Mouse (Mus musculus) lung, embryonic 15.5 days (tissue): ENCODE measurements around the gene Cftr. TPM values are rescaled to one million over a fixed set of nuclear protein-coding genes. Genes with fewer than 3 reads are reported as not detected.

Source experiments
- ATAC-seq: fragments of 200-750 bp; cut with Nextera tagmentation; 2 replicates; pipeline ENCODE4 v1.8.0; 2017; ENCODE audit warnings: moderate number of reproducible peaks, borderline replicate concordance; ENCODE audit not compliant: low FRiP score, low TSS enrichment; ENCODE audit errors: extremely low read depth
- H3K27ac ChIP-seq: fragments of 300-500 bp; sonication (generic); 2 replicates; pipeline ENCODE4 v1.5.1; 2015; ENCODE audit warnings: moderate library complexity, mild to moderate bottlenecking, inconsistent platforms
- H3K27me3 ChIP-seq: fragments of 300-500 bp; sonication (generic); 2 replicates; pipeline ENCODE4 v1.6.1; 2015; ENCODE audit warnings: inconsistent platforms
- H3K36me3 ChIP-seq: fragments of 300-500 bp; sonication (generic); 2 replicates; pipeline ENCODE4 v1.6.1; 2015; ENCODE audit warnings: inconsistent platforms
- H3K4me1 ChIP-seq: fragments of 300-500 bp; sonication (generic); 2 replicates; pipeline ENCODE4 v1.6.1; 2015; ENCODE audit warnings: inconsistent platforms
- H3K4me2 ChIP-seq: fragments of 300-500 bp; sonication (generic); 2 replicates; pipeline ENCODE4 v1.6.1; 2015; ENCODE audit warnings: inconsistent platforms, mild to moderate bottlenecking, moderate library complexity
- H3K4me3 ChIP-seq: fragments of 300-500 bp; sonication (generic); 2 replicates; pipeline ENCODE4 v1.5.1; 2015; ENCODE audit warnings: mild to moderate bottlenecking, inconsistent platforms
- H3K9ac ChIP-seq: fragments of 300-500 bp; sonication (generic); 2 replicates; pipeline ENCODE4 v1.6.1; 2015; ENCODE audit warnings: inconsistent platforms
- H3K9me3 ChIP-seq: fragments of 300-500 bp; sonication (generic); 2 replicates; pipeline ENCODE4 v1.6.1; 2016; ENCODE audit warnings: inconsistent platforms
- WGBS: fragments of 180-500 bp; shearing (Covaris S2); methylation state at CpG from one replicate; pipeline ENCODE4 v1.1.7; 2015; 5-methylcytosine and 5-hydroxymethylcytosine counted together
- polyA plus RNA-seq: library from polyadenylated mRNA; unstranded; fragments of >200 nt; fragmentation: Nextera tagmentation; extraction: Ambion mirVana; gene quantifications from 2 replicates; pipeline ENCODE4 v1.2.1, GENCODE M21; 2015

The Cftr gene
- polyA plus RNA-seq, 1 experiment from 2014 or later = 6.6 TPM

GRCm38 (mm10) chr6:18322950-18323349 lies 152.5 kb downstream of the Cftr start:
- 93% methylated on average over 1 of the region's 1 CpGs for WGBS
- ATAC-seq = no peak
- no peak overlapping the region for H3K4me3 ChIP-seq

GRCm38 (mm10) chr6:18335393-18335792 lies 164.9 kb downstream of the Cftr start:
- Histone ChIP-seq H3K4me3 (no peak overlapping the region), H3K36me3 (no peaks in the 10 kb centered on the region), H3K27ac (no peak overlapping the region), H3K9me3 (no peaks in the 10 kb centered on the region), H3K9ac (no peak overlapping the region), H3K27me3 (no peaks in the 10 kb centered on the region), H3K4me2 (no peak overlapping the region), H3K4me1 (no peaks in the 10 kb centered on the region)
- WGBS = 75% methylated on average over 3 of the region's 3 CpGs
- no peak for ATAC-seq

More at GRCm38 (mm10) chr6:18322950-18323349, 152.5 kb downstream of the Cftr start:
- no peaks in the 10 kb centered on the region for H3K9me3 ChIP-seq
- no peak overlapping the region for H3K9ac ChIP-seq
- no peaks in the 10 kb centered on the region for H3K27me3 ChIP-seq
- no peaks in the 10 kb centered on the region for H3K4me1 ChIP-seq
- no peak overlapping the region for H3K4me2 ChIP-seq
- H3K27ac ChIP-seq = no peak overlapping the region
- H3K36me3 ChIP-seq = no peaks in the 10 kb centered on the region

GRCm38 (mm10) chr6:18338307-18338706 lies 167.8 kb downstream of the Cftr start:
- Histone ChIP-seq H3K4me2 (no peak overlapping the region), H3K27me3 (no peaks in the 10 kb centered on the region), H3K27ac (peak overlapping the region; percentile 76; the same call in 1 of the 2 replicates), H3K36me3 (no peaks in the 10 kb centered on the region), H3K4me1 (no peaks in the 10 kb centered on the region), H3K4me3 (no peak overlapping the region), H3K9ac (no peak overlapping the region), H3K9me3 (no peaks in the 10 kb centered on the region)
- peak; percentile 64; the same call in 1 of the 2 replicates for ATAC-seq

GRCm38 (mm10) chr6:18344272-18344671 lies 173.8 kb downstream of the Cftr start:
- H3K27me3 ChIP-seq = no peaks in the 10 kb centered on the region
- no peaks in the 10 kb centered on the region for H3K4me1 ChIP-seq
- no peaks in the 10 kb centered on the region for H3K9me3 ChIP-seq
- no peaks in the 10 kb centered on the region for H3K36me3 ChIP-seq
- ATAC-seq = no peak
- no peak overlapping the region for H3K27ac ChIP-seq
- 85% methylated on average over 2 of the region's 2 CpGs for WGBS
- H3K4me2 ChIP-seq = no peak overlapping the region
- no peak overlapping the region for H3K4me3 ChIP-seq
- no peak overlapping the region for H3K9ac ChIP-seq

GRCm38 (mm10) chr6:18349153-18349858 lies 178.8 kb downstream of the Cftr start:
- Histone ChIP-seq H3K9ac (no peak overlapping the region), H3K36me3 (no peaks in the 10 kb centered on the region), H3K27ac (no peak overlapping the region), H3K4me2 (no peak overlapping the region), H3K9me3 (no peaks in the 10 kb centered on the region), H3K27me3 (no peaks in the 10 kb centered on the region), H3K4me1 (no peaks in the 10 kb centered on the region), H3K4me3 (no peak overlapping the region)
- 30% methylated on average over 3 of the region's 3 CpGs for WGBS
- ATAC-seq = no peak

GRCm38 (mm10) chr6:18360154-18360553 lies 189.7 kb downstream of the Cftr start:
- Histone ChIP-seq H3K27me3 (no peaks in the 10 kb centered on the region), H3K4me2 (no peak overlapping the region), H3K27ac (no peak overlapping the region), H3K9ac (no peak overlapping the region), H3K4me1 (no peaks in the 10 kb centered on the region), H3K4me3 (no peak overlapping the region), H3K36me3 (no peaks in the 10 kb centered on the region), H3K9me3 (no peaks in the 10 kb centered on the region)
- WGBS = 72% methylated on average over 1 of the region's 1 CpGs
- ATAC-seq = no peak

GRCm38 (mm10) chr6:18360955-18361354 lies 190.5 kb downstream of the Cftr start:
- H3K4me2 ChIP-seq = no peak overlapping the region
- H3K4me3 ChIP-seq = no peak overlapping the region
- H3K27me3 ChIP-seq = no peaks in the 10 kb centered on the region
- H3K9me3 ChIP-seq = no peaks in the 10 kb centered on the region
- H3K9ac ChIP-seq = no peak overlapping the region
- no peaks in the 10 kb centered on the region for H3K4me1 ChIP-seq
- H3K27ac ChIP-seq = no peak overlapping the region
- no peak for ATAC-seq
- no peaks in the 10 kb centered on the region for H3K36me3 ChIP-seq

GRCm38 (mm10) chr6:18362232-18362631 lies 191.7 kb downstream of the Cftr start:
- no peaks in the 10 kb centered on the region for H3K36me3 ChIP-seq
- H3K27me3 ChIP-seq = no peaks in the 10 kb centered on the region
- H3K27ac ChIP-seq = no peak overlapping the region
- no peak for ATAC-seq
- H3K4me2 ChIP-seq = no peak overlapping the region
- WGBS = 44% methylated on average over 5 of the region's 5 CpGs
- H3K4me3 ChIP-seq = no peak overlapping the region
- H3K9me3 ChIP-seq = no peaks in the 10 kb centered on the region
- no peaks in the 10 kb centered on the region for H3K4me1 ChIP-seq
- no peak overlapping the region for H3K9ac ChIP-seq

GRCm38 (mm10) chr6:18369054-18369453 lies 198.6 kb downstream of the Cftr start:
- H3K36me3 ChIP-seq = no peaks in the 10 kb centered on the region
- no peak overlapping the region for H3K9ac ChIP-seq
- no peaks in the 10 kb centered on the region for H3K9me3 ChIP-seq
- no peak for ATAC-seq
- no peaks in the 10 kb centered on the region for H3K27me3 ChIP-seq
- no peak overlapping the region for H3K4me3 ChIP-seq
- H3K4me1 ChIP-seq = 0 out of 2 replicates have a peak, but pooled peaks cover 5% of the 10 kb centered on the region
- no peak overlapping the region for H3K4me2 ChIP-seq
- no peak overlapping the region for H3K27ac ChIP-seq
- 85% methylated on average over 3 of the region's 3 CpGs for WGBS

GRCm38 (mm10) chr6:18369723-18370122 lies 199.2 kb downstream of the Cftr start:
- H3K9me3 ChIP-seq = no peaks in the 10 kb centered on the region
- H3K4me1 ChIP-seq = 0 out of 2 replicates have a peak, but pooled peaks cover 5% of the 10 kb centered on the region
- no peaks in the 10 kb centered on the region for H3K36me3 ChIP-seq
- H3K9ac ChIP-seq = no peak overlapping the region
- no peak overlapping the region for H3K4me3 ChIP-seq
- WGBS = 85% methylated on average over 4 of the region's 4 CpGs
- H3K27me3 ChIP-seq = no peaks in the 10 kb centered on the region
- no peak overlapping the region for H3K27ac ChIP-seq
- no peak overlapping the region for H3K4me2 ChIP-seq
- no peak for ATAC-seq
